Mouse (Mus musculus): ENCODE data around the gene Rasal2. TPM values are rescaled to one million over a fixed set of nuclear protein-coding genes. Genes with fewer than 3 reads are reported as not detected.

The Rasal2 gene
- total and polyA plus RNA-seq, 3 experiments: 5.1 to 23.2 (median 22.2) TPM

- no peak overlapping the region for H3K27ac ChIP-seq
- 87% methylated on average over 8 of the region's 8 CpGs for WGBS
- TF ChIP-seq POLR2A (IDR thresholded peaks at IDR 0.05; ENCODE audit: insufficient read depth, low read depth, low read length) (no peak), EP300 (IDR thresholded peaks at IDR 0.05; ENCODE audit: insufficient read depth, low read depth, low read length) (no peak), CTCF (IDR thresholded peaks at IDR 0.05) (no peak)
- H3K4me1 ChIP-seq (ENCODE audit: control insufficient read depth, insufficient read depth, low read length): no peaks in the 10 kb centered on the region
- H3K36me3 ChIP-seq (ENCODE audit: control insufficient read depth, insufficient read depth, low read length): no peaks in the 10 kb centered on the region; the same call in 1 of the 2 replicates
- no peak overlapping the region for H3K4me3 ChIP-seq
- H3K9ac ChIP-seq (ENCODE audit: low read depth, low read length): no peak overlapping the region
- DNase-seq: no peak
- intact Hi-C loops (cut with DNase I): no loop called here
- no peaks in the 10 kb centered on the region for H3K27me3 ChIP-seq (ENCODE audit: control insufficient read depth, insufficient read depth, low read length)
- H3K79me2 ChIP-seq (replicated peaks; ENCODE audit: control insufficient read depth, insufficient read depth, low read length): no peaks in the 10 kb centered on the region
Measured at GRCm38 (mm10) chr1:157169292-157169691, 243.1 kb downstream of the Rasal2 start.

GRCm38 (mm10) chr1:157168891-157169290 lies 243.5 kb downstream of the Rasal2 start:
- H3K27ac ChIP-seq: no peak overlapping the region
- WGBS: 82% methylated on average over 7 of the region's 7 CpGs
- no peaks in the 10 kb centered on the region; the same call in 1 of the 2 replicates for H3K36me3 ChIP-seq (ENCODE audit: control insufficient read depth, insufficient read depth, low read length)
- no peak for DNase-seq
- no peaks in the 10 kb centered on the region for H3K79me2 ChIP-seq (replicated peaks; ENCODE audit: control insufficient read depth, insufficient read depth, low read length)
- no peak overlapping the region for H3K4me3 ChIP-seq
- no peaks in the 10 kb centered on the region for H3K27me3 ChIP-seq (ENCODE audit: control insufficient read depth, insufficient read depth, low read length)
- intact Hi-C loops (cut with DNase I): no loop called here
- H3K9ac ChIP-seq (ENCODE audit: low read depth, low read length): no peak overlapping the region
- TF ChIP-seq CTCF (IDR thresholded peaks at IDR 0.05) (no peak), POLR2A (IDR thresholded peaks at IDR 0.05; ENCODE audit: insufficient read depth, low read depth, low read length) (no peak), EP300 (IDR thresholded peaks at IDR 0.05; ENCODE audit: insufficient read depth, low read depth, low read length) (no peak)
- no peaks in the 10 kb centered on the region for H3K4me1 ChIP-seq (ENCODE audit: control insufficient read depth, insufficient read depth, low read length)

GRCm38 (mm10) chr1:157153781-157154180 lies 258.6 kb downstream of the Rasal2 start:
- H3K4me3 ChIP-seq: no peak overlapping the region
- intact Hi-C loops (cut with DNase I): no loop called here
- no peaks in the 10 kb centered on the region for H3K4me1 ChIP-seq (ENCODE audit: control insufficient read depth, insufficient read depth, low read length)
- H3K27ac ChIP-seq: no peak overlapping the region
- H3K79me2 ChIP-seq (replicated peaks; ENCODE audit: control insufficient read depth, insufficient read depth, low read length): no peaks in the 10 kb centered on the region; the same call in 1 of the 2 replicates
- H3K27me3 ChIP-seq (ENCODE audit: control insufficient read depth, insufficient read depth, low read length): no peaks in the 10 kb centered on the region
- no peak overlapping the region for H3K9ac ChIP-seq (ENCODE audit: low read depth, low read length)
- no peak for DNase-seq
- no peak for TF ChIP-seq EP300 (IDR thresholded peaks at IDR 0.05; ENCODE audit: insufficient read depth, low read depth, low read length)
- no peak for TF ChIP-seq CTCF (IDR thresholded peaks at IDR 0.05)
- no peak for TF ChIP-seq POLR2A (IDR thresholded peaks at IDR 0.05; ENCODE audit: insufficient read depth, low read depth, low read length)
- H3K36me3 ChIP-seq (ENCODE audit: control insufficient read depth, insufficient read depth, low read length): peaks cover 3% of the 10 kb centered on the region

GRCm38 (mm10) chr1:157150107-157150506 lies 262.3 kb downstream of the Rasal2 start:
- 0 out of 2 replicates have a peak, but pooled peaks cover 1% of the 10 kb centered on the region for H3K4me1 ChIP-seq (ENCODE audit: control insufficient read depth, insufficient read depth, low read length)
- WGBS: 85% methylated on average over 1 of the region's 1 CpGs
- DNase-seq: no peak
- H3K27ac ChIP-seq: no peak overlapping the region
- H3K9ac ChIP-seq (ENCODE audit: low read depth, low read length): no peak overlapping the region
- intact Hi-C loops (cut with DNase I): no loop called here
- H3K79me2 ChIP-seq (replicated peaks; ENCODE audit: control insufficient read depth, insufficient read depth, low read length): no peaks in the 10 kb centered on the region; the same call in 1 of the 2 replicates
- peaks cover 9% of the 10 kb centered on the region for H3K36me3 ChIP-seq (ENCODE audit: control insufficient read depth, insufficient read depth, low read length)
- TF ChIP-seq EP300 (IDR thresholded peaks at IDR 0.05; ENCODE audit: insufficient read depth, low read depth, low read length) (no peak), POLR2A (IDR thresholded peaks at IDR 0.05; ENCODE audit: insufficient read depth, low read depth, low read length) (no peak), CTCF (IDR thresholded peaks at IDR 0.05) (no peak)
- no peaks in the 10 kb centered on the region for H3K27me3 ChIP-seq (ENCODE audit: control insufficient read depth, insufficient read depth, low read length)
- H3K4me3 ChIP-seq: no peak overlapping the region

- 88% methylated on average over 3 of the region's 3 CpGs for WGBS
- Histone ChIP-seq H3K4me1 (ENCODE audit: control insufficient read depth, insufficient read depth, low read length) (peaks cover 5% of the 10 kb centered on the region), H3K9ac (ENCODE audit: low read depth, low read length) (no peak overlapping the region), H3K36me3 (ENCODE audit: control insufficient read depth, insufficient read depth, low read length) (peaks cover 13% of the 10 kb centered on the region), H3K27ac (no peak overlapping the region), H3K79me2 (replicated peaks; ENCODE audit: control insufficient read depth, insufficient read depth, low read length) (no peaks in the 10 kb centered on the region), H3K27me3 (ENCODE audit: control insufficient read depth, insufficient read depth, low read length) (no peaks in the 10 kb centered on the region), H3K4me3 (no peak overlapping the region)
- no peak for DNase-seq
- no peak for TF ChIP-seq POLR2A (IDR thresholded peaks at IDR 0.05; ENCODE audit: insufficient read depth, low read depth, low read length)
- no peak for TF ChIP-seq EP300 (IDR thresholded peaks at IDR 0.05; ENCODE audit: insufficient read depth, low read depth, low read length)
- no peak for TF ChIP-seq CTCF (IDR thresholded peaks at IDR 0.05)
- intact Hi-C loops (cut with DNase I): no loop called here
Measured at GRCm38 (mm10) chr1:157144621-157145020, 267.8 kb downstream of the Rasal2 start.

- TF ChIP-seq CTCF (IDR thresholded peaks at IDR 0.05): no peak
- no peak for TF ChIP-seq EP300 (IDR thresholded peaks at IDR 0.05; ENCODE audit: insufficient read depth, low read depth, low read length)
- no peak for TF ChIP-seq POLR2A (IDR thresholded peaks at IDR 0.05; ENCODE audit: insufficient read depth, low read depth, low read length)
- no peaks in the 10 kb centered on the region for H3K27me3 ChIP-seq (ENCODE audit: control insufficient read depth, insufficient read depth, low read length)
- intact Hi-C loops (cut with DNase I): no loop called here
- peaks cover 5% of the 10 kb centered on the region for H3K4me1 ChIP-seq (ENCODE audit: control insufficient read depth, insufficient read depth, low read length)
- H3K79me2 ChIP-seq (replicated peaks; ENCODE audit: control insufficient read depth, insufficient read depth, low read length): no peaks in the 10 kb centered on the region
- no peak overlapping the region for H3K4me3 ChIP-seq
- H3K36me3 ChIP-seq (ENCODE audit: control insufficient read depth, insufficient read depth, low read length): peaks cover 13% of the 10 kb centered on the region
- 33% methylated on average over 7 of the region's 7 CpGs for WGBS
- DNase-seq: no peak
- H3K27ac ChIP-seq: peak overlapping the region; percentile 2; the same call in 1 of the 2 replicates
- no peak overlapping the region for H3K9ac ChIP-seq (ENCODE audit: low read depth, low read length)
Measured at GRCm38 (mm10) chr1:157143326-157143932, 269.0 kb downstream of the Rasal2 start.

Data from heart, adult 2 months (tissue).